Mouse (Mus musculus): ENCODE measurements around the gene Gm10197. TPM values are rescaled to one million over a fixed set of nuclear protein-coding genes. Genes with fewer than 3 reads are reported as not detected.

Gm10197 gene
- polyA plus RNA-seq, 1 experiment from 2014 or later: not detected

DNA sequence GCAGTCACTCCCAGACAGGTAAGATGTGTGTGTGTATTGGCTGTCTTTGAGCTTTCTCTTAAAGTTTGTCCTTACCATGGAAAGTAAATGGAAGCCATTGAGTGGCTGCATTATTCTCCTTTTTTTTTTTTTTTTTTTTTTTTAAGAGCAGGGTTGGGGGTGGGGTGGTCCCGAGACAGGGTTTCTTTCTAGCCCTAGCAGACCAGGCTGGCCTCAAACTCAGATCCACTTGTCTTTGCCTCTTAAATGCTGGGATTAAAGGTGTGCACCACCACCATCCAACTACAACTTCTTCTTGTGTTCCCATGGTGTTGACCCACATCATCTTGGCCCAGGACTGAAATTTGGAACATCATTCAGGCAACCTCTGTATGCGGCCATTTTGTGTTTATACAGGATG, 2.0 kb upstream of the Gm10197 start:
- Histone ChIP-seq H3K9me3 (replicated peaks) (no peaks in the 10 kb centered on the region), H3K9ac (no peak overlapping the region), H3K4me1 (peaks cover 7% of the 10 kb centered on the region; the same call in 1 of the 2 replicates), H3K27ac (replicated peaks) (no peak overlapping the region), H3K27me3 (no peaks in the 10 kb centered on the region), H3K4me2 (replicated peaks) (no peak overlapping the region), H3K36me3 (peaks cover 43% of the 10 kb centered on the region), H3K4me3 (replicated peaks) (no peak overlapping the region)
- 84% methylated on average over 2 of the region's 2 CpGs for WGBS
- no peak for ATAC-seq (ENCODE audit: insufficient number of reproducible peaks, low FRiP score, low TSS enrichment, low read depth)

DNA sequence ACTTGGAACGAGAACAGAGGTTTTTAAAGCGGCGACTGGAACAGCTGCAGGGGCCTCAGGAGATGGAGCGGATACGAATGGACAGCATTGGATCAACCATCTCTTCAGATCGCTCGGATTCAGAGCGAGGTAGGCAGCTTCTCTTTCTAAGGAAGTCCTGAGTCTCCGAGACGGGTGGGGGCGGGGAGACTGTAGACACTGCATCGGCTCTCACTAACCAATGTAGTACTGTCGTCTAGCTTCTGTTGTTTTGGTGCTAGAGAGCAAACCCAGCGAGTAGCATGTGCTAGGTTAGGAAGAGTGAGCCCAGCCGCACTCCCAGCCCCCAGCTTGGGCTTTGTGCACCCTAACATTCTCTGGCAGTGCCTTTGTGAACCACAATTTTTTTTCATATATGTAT, 1.3 kb downstream of the Gm10197 start:
- Histone ChIP-seq H3K36me3 (peaks cover 31% of the 10 kb centered on the region), H3K9ac (no peak overlapping the region), H3K4me2 (replicated peaks) (no peak overlapping the region), H3K27ac (replicated peaks) (no peak overlapping the region), H3K4me3 (replicated peaks) (no peak overlapping the region), H3K27me3 (no peaks in the 10 kb centered on the region), H3K4me1 (peaks cover 19% of the 10 kb centered on the region), H3K9me3 (replicated peaks) (no peaks in the 10 kb centered on the region)
- 0 out of 2 replicates have a peak, but pooled peaks have one; percentile 57 for ATAC-seq (ENCODE audit: insufficient number of reproducible peaks, low FRiP score, low TSS enrichment, low read depth)
- 72% methylated on average over 15 of the region's 15 CpGs for WGBS

DNA sequence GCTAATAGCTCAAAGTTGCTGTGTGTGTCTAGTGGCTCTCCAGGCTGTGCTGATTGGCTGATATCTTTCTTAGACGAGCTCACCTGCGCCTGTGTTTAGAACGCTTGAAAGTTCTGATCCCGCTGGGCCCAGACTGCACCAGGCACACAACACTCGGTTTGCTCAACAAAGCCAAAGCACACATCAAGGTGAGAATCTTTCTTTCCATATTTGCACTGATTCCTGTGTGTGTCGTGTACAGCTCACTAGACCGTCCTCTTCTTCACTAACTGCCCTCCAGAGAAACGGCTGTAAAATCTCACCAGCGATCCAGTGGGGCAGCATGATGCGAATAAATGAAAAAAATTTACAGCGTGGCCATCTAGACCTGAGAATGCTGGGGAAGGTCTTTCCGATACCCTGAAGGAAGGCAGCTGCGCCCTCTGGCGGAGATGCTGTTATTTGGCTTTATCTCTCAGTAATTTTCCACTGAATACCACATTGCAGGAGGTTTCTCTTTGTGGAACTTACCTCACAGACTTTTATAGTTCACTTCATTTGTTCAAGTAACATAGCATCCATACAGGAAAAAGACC, 2.0 kb downstream of the Gm10197 start:
- Histone ChIP-seq H3K27me3 (no peaks in the 10 kb centered on the region), H3K9ac (no peak overlapping the region), H3K4me1 (peaks cover 26% of the 10 kb centered on the region), H3K36me3 (peaks cover 27% of the 10 kb centered on the region), H3K4me3 (replicated peaks) (no peak overlapping the region), H3K4me2 (replicated peaks) (no peak overlapping the region; the same call in 1 of the 2 replicates), H3K9me3 (replicated peaks) (no peaks in the 10 kb centered on the region), H3K27ac (replicated peaks) (no peak overlapping the region)
- 30% methylated on average over 14 of the region's 14 CpGs for WGBS
- ATAC-seq (ENCODE audit: insufficient number of reproducible peaks, low FRiP score, low TSS enrichment, low read depth): no peak

DNA sequence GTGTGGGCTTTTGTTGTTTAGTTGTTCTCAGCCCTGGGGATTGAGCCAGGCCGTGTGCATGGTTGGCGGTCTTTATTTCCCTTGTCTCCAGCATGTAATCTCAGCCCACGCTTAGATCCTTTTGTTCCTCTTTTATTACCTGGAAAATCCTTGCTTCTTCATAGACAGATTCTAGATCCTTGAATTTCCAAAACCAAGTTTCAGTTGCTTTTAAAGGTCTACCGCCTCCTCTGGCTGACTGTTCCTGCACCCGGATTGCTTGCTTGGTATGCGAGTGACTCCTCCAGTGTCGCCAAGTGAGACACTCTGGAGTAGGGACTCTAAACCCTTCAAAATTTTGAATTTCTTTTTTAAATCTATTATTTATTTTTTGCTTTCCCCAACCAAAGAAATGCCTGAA, 4.7 kb downstream of the Gm10197 start:
- H3K36me3 ChIP-seq: peaks cover 8% of the 10 kb centered on the region
- no peak overlapping the region for H3K4me2 ChIP-seq (replicated peaks)
- H3K4me3 ChIP-seq (replicated peaks): no peak overlapping the region
- no peaks in the 10 kb centered on the region for H3K27me3 ChIP-seq
- no peaks in the 10 kb centered on the region for H3K9me3 ChIP-seq (replicated peaks)
- H3K9ac ChIP-seq: no peak overlapping the region
- no peak overlapping the region for H3K27ac ChIP-seq (replicated peaks)
- peaks cover 31% of the 10 kb centered on the region for H3K4me1 ChIP-seq
- ATAC-seq (ENCODE audit: insufficient number of reproducible peaks, low FRiP score, low TSS enrichment, low read depth): no peak
- WGBS: 89% methylated on average over 7 of the region's 7 CpGs

DNA sequence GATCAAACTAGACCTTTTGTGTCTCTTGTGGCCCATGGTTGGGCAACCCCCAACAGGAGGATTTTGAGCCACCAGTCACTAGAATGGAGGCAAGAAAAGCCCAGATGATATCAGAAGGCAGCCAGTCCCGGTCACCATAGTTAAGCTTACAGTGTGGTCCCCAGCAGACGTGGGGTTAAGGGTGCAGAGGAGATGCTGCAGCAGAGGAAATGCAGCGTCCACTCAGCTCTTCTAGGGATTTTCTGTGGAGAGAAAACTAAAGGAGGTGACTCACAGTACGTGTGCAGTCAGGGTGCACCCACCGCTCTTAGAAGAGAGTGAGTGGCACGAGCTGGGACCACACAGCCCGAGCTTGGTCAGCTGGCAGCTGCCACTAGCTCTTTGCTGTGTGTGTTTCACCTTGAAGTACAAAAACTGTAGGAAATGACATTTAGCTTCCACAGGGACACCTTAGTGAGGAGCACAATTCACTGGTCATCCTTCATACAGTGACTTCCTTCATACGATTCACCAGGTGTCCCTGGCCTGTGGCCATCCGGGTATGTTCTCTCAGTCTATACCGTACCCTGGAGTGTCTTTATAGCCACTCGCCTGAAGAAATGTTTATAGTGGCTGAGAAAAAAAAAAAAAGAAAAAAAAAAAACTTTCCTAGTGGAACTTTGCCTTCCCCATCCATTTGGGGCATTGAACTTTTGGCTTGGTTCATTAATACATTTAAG, 5.3 kb downstream of the Gm10197 start:
- Histone ChIP-seq H3K9ac (no peak overlapping the region), H3K9me3 (replicated peaks) (no peaks in the 10 kb centered on the region), H3K36me3 (peaks cover under 1% of the 10 kb centered on the region; the same call in 1 of the 2 replicates), H3K4me3 (replicated peaks) (no peak overlapping the region), H3K4me2 (replicated peaks) (no peak overlapping the region), H3K27me3 (no peaks in the 10 kb centered on the region), H3K27ac (replicated peaks) (no peak overlapping the region), H3K4me1 (peaks cover 31% of the 10 kb centered on the region)
- no peak for ATAC-seq (ENCODE audit: insufficient number of reproducible peaks, low FRiP score, low TSS enrichment, low read depth)
- WGBS: 81% methylated on average over 11 of the region's 11 CpGs

DNA sequence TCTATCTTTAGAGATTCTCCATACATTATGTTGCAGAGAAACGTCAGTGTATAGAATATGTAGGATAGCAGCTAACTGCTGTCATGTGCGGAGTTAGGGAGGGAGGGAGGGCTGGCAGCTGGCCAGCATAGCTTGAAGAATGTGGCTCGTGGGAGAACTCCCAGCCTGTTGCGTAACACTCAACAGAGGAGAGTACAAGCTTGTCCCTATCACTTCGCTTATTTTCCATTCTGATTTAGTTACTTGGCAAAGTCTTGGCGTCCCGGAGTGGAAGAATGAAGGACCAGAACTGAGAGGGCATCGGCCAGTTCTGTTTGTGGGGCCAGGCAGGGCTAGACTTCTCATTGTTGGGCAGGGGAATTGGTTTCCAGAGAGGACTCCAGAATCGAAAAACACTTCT, 6.6 kb downstream of the Gm10197 start:
- H3K4me3 ChIP-seq (replicated peaks): peak overlapping the region; percentile 11; the same call in 1 of the 2 replicates

DNA sequence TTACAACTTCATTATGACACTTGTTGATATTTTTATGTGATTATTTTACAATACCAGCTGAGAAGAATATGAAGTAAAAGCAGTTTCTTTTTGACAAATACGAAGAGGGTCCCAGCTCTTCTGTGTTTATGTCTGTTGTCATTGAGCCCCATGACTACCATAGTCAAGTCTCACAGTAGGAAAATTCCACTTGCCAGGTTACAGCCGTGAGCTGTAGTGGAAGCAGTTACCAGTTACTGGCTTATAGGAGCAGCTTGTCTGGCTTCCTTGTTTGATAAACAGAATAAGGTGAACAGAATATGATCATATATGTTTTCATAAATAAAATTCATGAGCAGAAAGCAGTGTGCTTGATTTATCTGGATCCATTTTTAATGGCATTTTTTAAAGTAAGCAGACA, 7.0 kb downstream of the Gm10197 start:
- Histone ChIP-seq H3K9me3 (replicated peaks) (no peaks in the 10 kb centered on the region), H3K4me1 (peaks cover 41% of the 10 kb centered on the region), H3K9ac (no peak overlapping the region), H3K4me2 (replicated peaks) (no peak overlapping the region), H3K4me3 (replicated peaks) (no peak overlapping the region), H3K27ac (replicated peaks) (no peak overlapping the region; the same call in 1 of the 2 replicates), H3K36me3 (no peaks in the 10 kb centered on the region), H3K27me3 (no peaks in the 10 kb centered on the region)
- no peak for ATAC-seq (ENCODE audit: insufficient number of reproducible peaks, low FRiP score, low TSS enrichment, low read depth)
- WGBS: 51% methylated on average over 2 of the region's 2 CpGs

More for the DNA sequence above, 6.6 kb downstream of the Gm10197 start:
- peaks cover 38% of the 10 kb centered on the region for H3K4me1 ChIP-seq
- peak; percentile 67 for ATAC-seq (ENCODE audit: insufficient number of reproducible peaks, low FRiP score, low TSS enrichment, low read depth)
- H3K36me3 ChIP-seq: no peaks in the 10 kb centered on the region
- no peak overlapping the region; the same call in 1 of the 2 replicates for H3K9ac ChIP-seq
- no peaks in the 10 kb centered on the region for H3K9me3 ChIP-seq (replicated peaks)
- 13% methylated on average over 9 of the region's 9 CpGs for WGBS
- peak overlapping the region; percentile 81; the same call in 1 of the 2 replicates for H3K27ac ChIP-seq (replicated peaks)
- no peaks in the 10 kb centered on the region for H3K27me3 ChIP-seq
- peak overlapping the region; percentile 41 for H3K4me2 ChIP-seq (replicated peaks)

DNA sequence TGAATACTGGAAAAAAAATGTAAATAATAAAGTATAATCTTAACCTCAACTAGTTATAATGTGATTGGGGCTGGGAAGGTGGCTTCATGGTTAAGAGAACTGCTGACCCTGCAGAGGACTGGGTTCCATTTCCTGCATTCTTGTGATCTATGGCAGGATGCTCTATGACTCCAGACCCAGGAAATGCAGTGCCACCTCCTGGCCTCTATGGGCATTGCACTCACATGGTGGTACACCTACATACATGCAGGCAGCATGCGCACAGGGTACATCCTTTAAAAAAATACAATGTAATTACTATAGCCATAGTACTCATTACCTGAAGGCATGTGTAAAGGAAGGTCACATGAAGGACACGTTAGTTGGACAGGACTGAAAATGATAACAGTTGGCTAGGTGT, 8.6 kb downstream of the Gm10197 start:
- H3K4me2 ChIP-seq (replicated peaks): no peak overlapping the region
- no peak for ATAC-seq (ENCODE audit: insufficient number of reproducible peaks, low FRiP score, low TSS enrichment, low read depth)
- no peaks in the 10 kb centered on the region for H3K27me3 ChIP-seq
- H3K4me3 ChIP-seq (replicated peaks): no peak overlapping the region
- H3K9me3 ChIP-seq (replicated peaks): no peaks in the 10 kb centered on the region
- no peak overlapping the region for H3K9ac ChIP-seq
- no peaks in the 10 kb centered on the region for H3K36me3 ChIP-seq
- peaks cover 41% of the 10 kb centered on the region for H3K4me1 ChIP-seq
- WGBS: 47% methylated on average over 2 of the region's 2 CpGs
- no peak overlapping the region for H3K27ac ChIP-seq (replicated peaks)

DNA sequence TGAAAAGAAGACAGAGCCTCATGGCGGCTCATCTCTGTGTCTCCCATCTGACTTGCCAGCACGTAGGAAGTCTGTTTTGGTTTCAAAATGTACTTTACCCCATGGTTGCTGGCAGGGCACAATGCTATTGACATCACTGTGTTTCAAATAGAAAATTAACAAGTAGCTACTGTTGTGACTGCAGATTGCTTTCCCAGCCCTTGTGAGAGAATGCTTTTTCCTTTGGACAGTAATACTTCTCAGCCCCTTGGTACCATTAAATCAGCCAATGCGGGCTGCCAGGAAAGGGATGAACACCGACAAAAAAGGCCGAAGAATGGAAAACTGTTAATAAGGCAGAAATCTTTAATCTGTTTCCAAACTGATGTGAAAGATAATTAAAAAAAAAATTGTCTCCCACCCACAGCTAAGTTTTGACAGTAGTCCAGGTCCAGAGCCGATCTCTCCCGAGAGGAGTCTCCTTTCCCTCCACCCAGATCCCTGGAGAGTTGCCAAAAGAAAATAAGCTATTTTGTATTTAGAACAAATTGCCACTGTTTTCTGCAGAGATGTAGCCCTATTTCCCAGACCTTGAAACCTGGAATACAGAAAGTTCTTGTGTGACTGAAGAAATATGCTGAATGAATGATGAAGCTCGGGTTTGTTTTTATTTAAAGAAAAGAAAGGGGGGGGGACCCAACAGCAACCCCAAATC, 11.2 kb downstream of the Gm10197 start:
- H3K27ac ChIP-seq (replicated peaks): no peak overlapping the region
- H3K4me2 ChIP-seq (replicated peaks): peak overlapping the region; percentile 27; the same call in 1 of the 2 replicates
- H3K36me3 ChIP-seq: peaks cover 3% of the 10 kb centered on the region; the same call in 1 of the 2 replicates
- H3K9me3 ChIP-seq (replicated peaks): no peaks in the 10 kb centered on the region
- no peaks in the 10 kb centered on the region for H3K27me3 ChIP-seq
- H3K4me1 ChIP-seq: peaks cover 31% of the 10 kb centered on the region
- 47% methylated on average over 8 of the region's 8 CpGs for WGBS
- no peak overlapping the region for H3K4me3 ChIP-seq (replicated peaks)
- no peak overlapping the region for H3K9ac ChIP-seq
- no peak for ATAC-seq (ENCODE audit: insufficient number of reproducible peaks, low FRiP score, low TSS enrichment, low read depth)

DNA sequence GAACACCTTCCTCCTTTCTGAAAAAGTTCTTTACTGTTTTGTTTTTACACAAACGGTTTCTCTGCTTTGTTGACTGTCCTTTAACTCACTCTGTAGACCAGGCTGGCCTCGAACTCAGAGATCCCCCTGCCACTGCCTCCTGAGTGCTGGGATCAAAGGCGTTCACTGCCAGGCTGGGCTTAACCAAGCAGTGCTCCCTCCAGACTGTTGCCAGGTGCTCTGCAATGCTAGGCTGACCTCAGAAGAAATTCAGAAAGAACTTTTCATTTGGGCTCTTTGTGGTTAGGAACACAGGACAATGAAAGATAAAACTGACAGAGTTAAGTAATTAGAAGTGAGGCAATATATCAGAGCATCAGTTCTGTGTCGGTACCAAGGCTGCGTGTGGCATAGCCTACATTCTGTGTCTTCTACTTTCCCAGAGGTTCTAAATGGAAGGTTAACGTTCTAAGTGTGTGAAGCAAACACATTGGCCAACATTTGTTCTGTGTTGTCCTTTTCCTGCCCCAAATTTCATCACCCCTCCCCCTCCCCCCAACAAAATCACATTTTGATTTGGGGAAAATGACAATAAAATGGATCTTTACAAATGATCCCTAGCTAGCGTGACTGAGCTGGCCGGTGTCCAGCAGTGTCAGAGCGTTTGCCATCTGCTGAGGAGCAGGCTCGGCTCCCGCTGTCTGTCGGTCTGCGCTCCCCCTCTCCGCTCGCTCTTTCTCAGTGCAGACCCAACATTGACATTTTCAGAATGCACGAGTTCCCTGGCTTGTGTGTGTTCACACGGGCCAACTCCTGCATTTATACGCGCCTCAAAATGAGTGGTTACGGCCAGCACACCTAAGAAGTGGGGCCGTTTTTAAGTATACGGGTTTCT, 12.2 kb downstream of the Gm10197 start:
- 46% methylated on average over 22 of the region's 22 CpGs for WGBS
- Histone ChIP-seq H3K27ac (replicated peaks) (no peak overlapping the region), H3K27me3 (no peaks in the 10 kb centered on the region), H3K36me3 (peaks cover 3% of the 10 kb centered on the region; the same call in 1 of the 2 replicates), H3K4me3 (replicated peaks) (peak overlapping the region; percentile 17), H3K9ac (no peak overlapping the region), H3K4me2 (replicated peaks) (peak overlapping the region; percentile 27), H3K9me3 (replicated peaks) (no peaks in the 10 kb centered on the region), H3K4me1 (peaks cover 25% of the 10 kb centered on the region)
- no peak for ATAC-seq (ENCODE audit: insufficient number of reproducible peaks, low FRiP score, low TSS enrichment, low read depth)
